16 mouse cellular contexts compared by ENCODE assay signal in genomic region chr9:70888556-70888955, GRCm38 (mm10).
DNase-seq lines count a peak whose midpoint lies in the region; ATAC-seq lines count a peak whose summit lies in the region.
"Had no signal": no experiment of that assay in that cellular context is flagged by ENCODE, and none has a peak within 500 bp of the region (broad histone marks: within the 10 kb centered on the region; RNA-seq: fewer than 3 reads in every experiment).

No protein-coding gene starts in this region.

- H3K9ac ChIP-seq in kidney, embryonic 15.5 days = no peak overlapping the region
- no peak overlapping the region for H3K9ac ChIP-seq in liver, embryonic 13.5 days

- H3K27ac ChIP-seq in kidney, embryonic 15.5 days = peak overlapping the region; percentile 43
- H3K27ac ChIP-seq in liver, embryonic 13.5 days = peak overlapping the region; percentile 80
- H3K27ac ChIP-seq: gastrocnemius, adult 2 months; hindbrain, embryonic 10.5 days; left cerebral cortex, adult 2 months had no signal

- WGBS in kidney, embryonic 15.5 days = 77% methylated on average over 2 of the region's 2 CpGs
- WGBS in liver, embryonic 13.5 days (ENCODE audit: insufficient replicate concordance) = 83% methylated on average over 2 of the region's 2 CpGs

- no peak for ATAC-seq in kidney, embryonic 15.5 days (replicated peaks; ENCODE audit: low FRiP score)
- ATAC-seq in liver, embryonic 13.5 days (ENCODE audit: low read depth) = no peak

- no peak overlapping the region for H3K4me2 ChIP-seq in kidney, embryonic 15.5 days
- no peak overlapping the region for H3K4me2 ChIP-seq in liver, embryonic 13.5 days

- H3K4me1 ChIP-seq in kidney, embryonic 15.5 days = peaks cover 18% of the 10 kb centered on the region
- H3K4me1 ChIP-seq in liver, embryonic 13.5 days (replicated peaks) = peaks cover 73% of the 10 kb centered on the region
- H3K4me1 ChIP-seq: hindbrain, embryonic 10.5 days had no signal

- intact Hi-C loops in heart, postnatal 36 days (cut with DNase I) = loop anchor here (5.0 kb wide), 1 partner anchor 51 kb away; no protein-coding TSS in a partner anchor

- H3K27me3 ChIP-seq in kidney, embryonic 15.5 days = no peaks in the 10 kb centered on the region
- no peaks in the 10 kb centered on the region for H3K27me3 ChIP-seq in liver, embryonic 13.5 days

- H3K4me3 ChIP-seq in kidney, embryonic 15.5 days (replicated peaks) = no peak overlapping the region
- no peak overlapping the region for H3K4me3 ChIP-seq in liver, embryonic 13.5 days (replicated peaks)
- H3K4me3 ChIP-seq: gastrocnemius, adult 2 months; heart, embryonic 10.5 days; hindbrain, embryonic 10.5 days; left cerebral cortex, adult 2 months had no signal

- no peaks in the 10 kb centered on the region for H3K9me3 ChIP-seq in kidney, embryonic 15.5 days (replicated peaks)
- no peaks in the 10 kb centered on the region for H3K9me3 ChIP-seq in liver, embryonic 13.5 days (replicated peaks)
- H3K9me3 ChIP-seq: heart, embryonic 10.5 days; hindbrain, embryonic 10.5 days had no signal

- DNase-seq in kidney, adult 18-20 months = no peak
- peak; percentile 31 for DNase-seq in urinary bladder, postnatal 25 days (ENCODE audit: low spot score)
- no peak for DNase-seq in urinary bladder, postnatal 4 days (ENCODE audit: low spot score in 2 of 2)
- DNase-seq in liver, embryonic 13.5 days = no peak
- DNase-seq in heart, postnatal 36 days = no peak
- DNase-seq in layer of hippocampus, postnatal 10 days (ENCODE audit: low spot score in 2 of 2) = no peak
- DNase-seq in gastrocnemius, postnatal 25 days = no peak
- DNase-seq: cerebellum, postnatal 14 days; gastrocnemius, adult 2 months; kidney, postnatal 4 days; lung, postnatal 4 days; right cerebral cortex, postnatal 14 days had no signal

- no peaks in the 10 kb centered on the region for H3K36me3 ChIP-seq in kidney, embryonic 15.5 days
- H3K36me3 ChIP-seq in liver, embryonic 13.5 days = no peaks in the 10 kb centered on the region
- H3K36me3 ChIP-seq: heart, embryonic 10.5 days; hindbrain, embryonic 10.5 days had no signal
